ENCODE assay signal across 8 mouse cellular contexts in the genomic region with DNA sequence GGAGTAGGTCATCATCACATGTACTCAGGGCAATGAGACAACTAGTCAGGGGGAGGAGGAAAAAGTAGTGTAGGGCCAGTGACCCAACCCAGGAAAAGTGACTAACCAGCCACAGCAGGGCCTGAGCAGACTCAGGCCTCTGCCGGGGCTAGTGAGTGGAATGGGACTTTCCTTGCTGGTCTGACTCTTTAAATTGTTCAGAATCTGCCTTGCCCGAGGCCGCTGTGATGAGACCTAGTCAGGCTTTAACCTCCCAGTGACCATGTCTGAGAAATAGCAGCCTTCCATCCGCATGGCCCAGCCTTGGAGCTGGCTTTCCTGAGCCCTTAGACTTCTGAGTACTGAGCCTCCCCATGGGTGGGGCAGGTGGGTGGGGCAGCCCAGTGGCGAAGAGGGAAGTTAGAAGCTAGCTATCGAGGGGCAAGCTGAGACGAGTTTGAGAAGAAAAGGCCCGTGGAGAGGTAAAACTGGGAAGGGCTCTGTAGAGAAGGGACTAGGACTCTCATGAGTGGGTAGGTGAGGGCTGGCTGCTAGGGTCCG. TPM values are rescaled to one million over a fixed set of nuclear protein-coding genes. Genes with fewer than 3 reads are reported as not detected.
DNase-seq lines count a peak whose midpoint lies in the region; ATAC-seq and TF ChIP-seq lines count a peak whose summit lies in the region.

No protein-coding gene starts in this region.

- TF ChIP-seq EP300 in liver, postnatal 0 days (IDR thresholded peaks at IDR 0.05; ENCODE audit: low read depth): no peak

- H3K4me2 ChIP-seq in liver, postnatal 0 days (ENCODE audit: low read depth, low read length): peak overlapping the region; percentile 59
- no peak overlapping the region for H3K4me2 ChIP-seq in forebrain, embryonic 11.5 days (ENCODE audit: low read depth, low read length, severe bottlenecking)

- H3K27ac ChIP-seq in liver, postnatal 0 days (ENCODE audit: low read depth): peak overlapping the region; percentile 55
- H3K27ac ChIP-seq in forebrain, embryonic 11.5 days (ENCODE audit: low read depth, low read length): no peak overlapping the region

- no peaks in the 10 kb centered on the region for H3K9me3 ChIP-seq in liver, postnatal 0 days (ENCODE audit: low read length)
- H3K9me3 ChIP-seq in forebrain, embryonic 11.5 days (ENCODE audit: control insufficient read depth, low read length): no peaks in the 10 kb centered on the region

- no peak for TF ChIP-seq CTCF in liver, postnatal 0 days (IDR thresholded peaks at IDR 0.05; ENCODE audit: low read depth)

- DNase-seq in 3T3-L1 (ENCODE audit: low read depth, low spot score): peak; percentile 86
- peak; percentile 75 for DNase-seq in MEL-GATA-1-ER (ENCODE audit: extremely low read depth, low read depth)
- peak; percentile 55 for DNase-seq in liver, postnatal 0 days
- DNase-seq in splenic B cell, adult 2 months (ENCODE audit: low read depth, low spot score): peak; percentile 59
- no peak for DNase-seq in forebrain, embryonic 11.5 days (ENCODE audit: low spot score)
- no peak for DNase-seq in frontal cortex, postnatal 14 days (ENCODE audit: low spot score in 2 of 2)
- DNase-seq in cerebellum, adult 11 months: no peak

- H3K27me3 ChIP-seq in liver, postnatal 0 days (ENCODE audit: insufficient read depth, low read length): no peaks in the 10 kb centered on the region
- H3K27me3 ChIP-seq in splenic B cell, adult 2 months (ENCODE audit: control insufficient read depth, insufficient read depth, low read length, poor library complexity, severe bottlenecking): no peaks in the 10 kb centered on the region
- no peaks in the 10 kb centered on the region for H3K27me3 ChIP-seq in forebrain, embryonic 11.5 days (ENCODE audit: control insufficient read depth, insufficient read depth, low read length)

- peak overlapping the region; percentile 32 for H3K4me3 ChIP-seq in liver, postnatal 0 days (ENCODE audit: low read depth, low read length)
- no peak overlapping the region for H3K4me3 ChIP-seq in forebrain, embryonic 11.5 days (ENCODE audit: low read depth, low read length)

- peak overlapping the region; percentile 41 for H3K9ac ChIP-seq in liver, postnatal 0 days (replicated peaks)
- no peak overlapping the region for H3K9ac ChIP-seq in forebrain, embryonic 11.5 days (ENCODE audit: low read length)

- peak; percentile 33 for ATAC-seq in granulocyte monocyte progenitor cell, adult 5-6 weeks (replicated peaks; ENCODE audit: poor library complexity, severe bottlenecking)
- 0 out of 2 replicates have a peak, but pooled peaks have one; percentile 29 for ATAC-seq in liver, postnatal 0 days
- ATAC-seq in forebrain, embryonic 11.5 days (replicated peaks; ENCODE audit: low FRiP score): no peak

- no peaks in the 10 kb centered on the region for H3K36me3 ChIP-seq in liver, postnatal 0 days (replicated peaks; ENCODE audit: insufficient read depth, low read length)
- no peaks in the 10 kb centered on the region for H3K36me3 ChIP-seq in splenic B cell, adult 2 months (ENCODE audit: control insufficient read depth, insufficient read depth, low read length, poor library complexity, severe bottlenecking)
- no peaks in the 10 kb centered on the region for H3K36me3 ChIP-seq in forebrain, embryonic 11.5 days (ENCODE audit: control insufficient read depth, insufficient read depth, low read length)

- 29% methylated on average over 9 of the region's 9 CpGs for whole genome bisulfite sequencing in liver, postnatal 0 days (ENCODE audit: insufficient replicate concordance)
- 76% methylated on average over 9 of the region's 9 CpGs for WGBS in forebrain, embryonic 11.5 days

- peaks cover 36% of the 10 kb centered on the region for H3K4me1 ChIP-seq in liver, postnatal 0 days (ENCODE audit: insufficient read depth)
- H3K4me1 ChIP-seq in forebrain, embryonic 11.5 days (replicated peaks; ENCODE audit: control insufficient read depth, insufficient read depth, low read length): peaks cover 2% of the 10 kb centered on the region; the same call in 1 of the 2 replicates

RNA-seq across cellular contexts. Expression of gene Capg, which starts 4.9 kb away (rescaled TPM):
- total RNA-seq in granulocyte monocyte progenitor cell, adult 5-6 weeks (2014; fragmentation: Nextera tagmentation): 32.4 and 69.3 TPM in 2 replicates
- 52.4 and 56.6 TPM in 2 replicates for total RNA-seq in granulocyte monocyte progenitor cell, adult 5-6 weeks (2017)
- polyA plus RNA-seq in liver, postnatal 0 days (2015; fragmentation: Nextera tagmentation; extraction: Ambion mirVana): 20.0 and 22.8 TPM in 2 replicates
- polyA plus RNA-seq in forebrain, embryonic 11.5 days (2014; fragmentation: Nextera tagmentation; extraction: Ambion mirVana): 7.1 and 8.4 TPM in 2 replicates

RNA-seq across cellular contexts. Expression of gene Sh2d6, which starts 27.6 kb away (rescaled TPM):
- total RNA-seq in granulocyte monocyte progenitor cell, adult 5-6 weeks (2014; fragmentation: Nextera tagmentation): not detected in 2 replicates
- 0.26 and 0.62 TPM in 2 replicates for total RNA-seq in granulocyte monocyte progenitor cell, adult 5-6 weeks (2017)
- not detected in 2 replicates for polyA plus RNA-seq in liver, postnatal 0 days (2015; fragmentation: Nextera tagmentation; extraction: Ambion mirVana)
- 0.36 and 0.51 TPM in 2 replicates for polyA plus RNA-seq in forebrain, embryonic 11.5 days (2014; fragmentation: Nextera tagmentation; extraction: Ambion mirVana)

RNA-seq across cellular contexts. Expression of gene Elmod3, which starts 49.1 kb away (rescaled TPM):
- 12.6 and 14.0 TPM in 2 replicates for total RNA-seq in granulocyte monocyte progenitor cell, adult 5-6 weeks (2014; fragmentation: Nextera tagmentation)
- 7.4 and 16.3 TPM in 2 replicates for total RNA-seq in granulocyte monocyte progenitor cell, adult 5-6 weeks (2017)
- 4.0 and 5.2 TPM in 2 replicates for polyA plus RNA-seq in liver, postnatal 0 days (2015; fragmentation: Nextera tagmentation; extraction: Ambion mirVana)
- polyA plus RNA-seq in forebrain, embryonic 11.5 days (2014; fragmentation: Nextera tagmentation; extraction: Ambion mirVana): 15.8 and 16.5 TPM in 2 replicates

RNA-seq across cellular contexts. Expression of gene Retsat, which starts 49.2 kb away (rescaled TPM):
- 17.7 and 20.8 TPM in 2 replicates for total RNA-seq in granulocyte monocyte progenitor cell, adult 5-6 weeks (2014; fragmentation: Nextera tagmentation)
- total RNA-seq in granulocyte monocyte progenitor cell, adult 5-6 weeks (2017): 28.0 and 32.0 TPM in 2 replicates
- polyA plus RNA-seq in liver, postnatal 0 days (2015; fragmentation: Nextera tagmentation; extraction: Ambion mirVana): 90.4 and 109 TPM in 2 replicates
- polyA plus RNA-seq in forebrain, embryonic 11.5 days (2014; fragmentation: Nextera tagmentation; extraction: Ambion mirVana): 5.3 and 6.3 TPM in 2 replicates

Comparison
In these comparisons a context has a peak if more than half of its experiments do, and no peak if none do; other contexts are left out.
1. DNase-seq: peak in 3T3-L1 (single experiment), MEL-GATA-1-ER (single experiment), liver, postnatal 0 days (single experiment) and splenic B cell, adult 2 months (single experiment); none in forebrain, embryonic 11.5 days (single experiment), frontal cortex, postnatal 14 days (0 of 2) and cerebellum, adult 11 months (single experiment).